Mouse (Mus musculus): ENCODE results near the gene Eif3k. TPM values are rescaled to one million over a fixed set of nuclear protein-coding genes. Genes with fewer than 3 reads are reported as not detected.

The Eif3k gene
- polyA plus RNA-seq, 1 experiment from 2014 or later, result 352 TPM

DNA sequence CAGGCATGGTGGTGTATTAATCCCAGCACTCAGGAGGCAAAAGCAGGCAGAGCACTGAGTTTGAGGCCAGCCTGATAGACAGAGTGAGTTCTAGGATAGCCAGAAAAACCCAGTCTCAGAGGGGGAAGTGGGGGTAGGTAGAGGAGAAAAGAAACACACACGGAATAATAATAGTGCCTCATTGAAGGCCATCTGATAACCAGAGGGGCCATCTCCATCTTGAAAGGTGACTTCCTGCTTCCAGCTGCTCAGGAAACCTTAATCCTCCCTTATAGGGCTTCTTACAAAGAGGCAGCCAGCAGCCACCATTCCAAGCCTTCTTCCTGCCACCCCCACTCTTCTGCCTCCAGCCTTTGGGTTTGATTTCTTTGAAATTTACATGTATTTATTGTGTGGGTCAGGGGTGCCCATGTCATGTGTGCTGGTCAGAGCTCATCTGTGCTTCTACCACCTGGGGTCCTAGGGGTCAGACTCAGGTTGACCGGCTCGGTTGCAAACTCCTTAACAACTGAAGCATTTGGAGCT is 18.2 kb downstream of the Eif3k start:
- 82% methylated on average over 3 of the region's 3 CpGs for WGBS
- Histone ChIP-seq H3K4me1 (replicated peaks) (peaks cover 36% of the 10 kb centered on the region), H3K4me2 (no peak overlapping the region), H3K4me3 (no peak overlapping the region), H3K27ac (replicated peaks) (peak overlapping the region; percentile 86; the same call in 1 of the 2 replicates), H3K27me3 (no peaks in the 10 kb centered on the region), H3K9ac (no peak overlapping the region), H3K36me3 (no peaks in the 10 kb centered on the region), H3K9me3 (no peaks in the 10 kb centered on the region)
- ATAC-seq (ENCODE audit: low read depth), result no peak

DNA sequence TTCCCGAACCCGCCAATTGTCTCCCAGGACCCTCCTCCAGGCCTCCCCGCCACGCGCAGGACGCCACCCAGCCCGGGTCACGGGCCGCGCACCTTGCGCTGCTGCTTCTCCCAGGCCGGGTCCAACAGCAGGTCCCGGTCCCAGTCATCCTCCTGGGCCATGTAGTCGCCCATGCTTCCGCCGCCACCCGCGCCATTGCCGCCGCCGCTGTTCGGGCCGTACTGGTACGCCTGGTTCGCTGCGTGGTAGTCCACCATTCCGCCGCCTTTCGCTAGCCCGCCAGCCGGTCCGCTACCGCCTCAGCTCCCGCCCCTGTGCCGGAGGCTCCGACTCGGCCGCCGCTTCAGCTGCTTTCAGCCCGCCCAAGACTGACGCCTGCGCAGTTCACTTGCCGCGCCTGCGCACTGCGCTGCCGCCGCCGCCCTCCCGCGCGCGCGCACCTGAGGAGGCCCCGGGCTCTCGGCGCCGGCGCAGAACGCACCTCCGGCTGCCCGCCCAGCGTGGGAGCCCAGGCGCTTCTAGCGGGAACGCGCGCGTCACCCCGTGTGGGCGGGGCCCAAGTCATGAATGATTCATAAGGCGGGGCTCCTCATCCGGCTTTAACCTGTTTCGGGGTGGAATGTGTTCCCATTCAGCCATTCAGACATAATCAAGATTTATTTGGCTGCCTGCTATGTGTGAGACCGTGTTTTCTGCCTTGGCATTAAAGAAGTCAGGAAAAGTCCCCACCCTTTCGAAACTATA is 19.6 kb downstream of the Eif3k start, which contains the start of gene Actn4:
TSS of gene Actn4 (minus strand) at position 414 of the 744 bp plus-strand sequence.
- WGBS, result under 1% methylated on average over 76 of the region's 76 CpGs
- Histone ChIP-seq H3K9ac (peak within 1 kb of the TSS; percentile 98), H3K4me3 (peak within 1 kb of the TSS; percentile 95), H3K27me3 (no peaks in the 10 kb centered on the region), H3K4me1 (replicated peaks) (peaks cover 49% of the 10 kb centered on the region), H3K4me2 (peak within 1 kb of the TSS; percentile 90), H3K9me3 (no peaks in the 10 kb centered on the region), H3K36me3 (no peaks in the 10 kb centered on the region), H3K27ac (replicated peaks) (peak within 1 kb of the TSS; percentile 88)
- ATAC-seq (ENCODE audit: low read depth), result peak; percentile 94

DNA sequence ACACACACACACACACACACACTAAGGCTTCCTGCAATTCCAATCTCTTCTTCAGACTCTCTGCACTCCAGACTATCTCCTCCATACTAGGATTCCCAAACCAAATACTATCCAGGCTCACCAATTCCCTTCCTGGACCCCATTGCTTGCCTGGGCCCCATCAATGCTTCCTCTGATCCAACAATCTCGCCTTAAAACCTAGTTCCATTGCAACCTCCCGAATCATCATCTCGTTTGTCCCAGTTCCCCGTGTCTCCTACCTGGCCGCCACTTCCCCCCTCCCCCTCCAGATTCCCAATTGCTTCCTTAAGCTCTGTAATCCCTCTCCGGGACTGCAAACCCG is 20.1 kb downstream of the Eif3k start:
- H3K27me3 ChIP-seq, result no peaks in the 10 kb centered on the region
- peak overlapping the region; percentile 98 for H3K9ac ChIP-seq
- no peaks in the 10 kb centered on the region for H3K36me3 ChIP-seq
- H3K4me2 ChIP-seq, result peak overlapping the region; percentile 90
- peaks cover 53% of the 10 kb centered on the region for H3K4me1 ChIP-seq (replicated peaks)
- H3K4me3 ChIP-seq, result peak overlapping the region; percentile 95
- ATAC-seq (ENCODE audit: low read depth), result peak; percentile 10; the same call in 1 of the 2 replicates
- WGBS, result 1% methylated on average over 7 of the region's 7 CpGs
- H3K27ac ChIP-seq (replicated peaks), result peak overlapping the region; percentile 88
- H3K9me3 ChIP-seq, result no peaks in the 10 kb centered on the region

DNA sequence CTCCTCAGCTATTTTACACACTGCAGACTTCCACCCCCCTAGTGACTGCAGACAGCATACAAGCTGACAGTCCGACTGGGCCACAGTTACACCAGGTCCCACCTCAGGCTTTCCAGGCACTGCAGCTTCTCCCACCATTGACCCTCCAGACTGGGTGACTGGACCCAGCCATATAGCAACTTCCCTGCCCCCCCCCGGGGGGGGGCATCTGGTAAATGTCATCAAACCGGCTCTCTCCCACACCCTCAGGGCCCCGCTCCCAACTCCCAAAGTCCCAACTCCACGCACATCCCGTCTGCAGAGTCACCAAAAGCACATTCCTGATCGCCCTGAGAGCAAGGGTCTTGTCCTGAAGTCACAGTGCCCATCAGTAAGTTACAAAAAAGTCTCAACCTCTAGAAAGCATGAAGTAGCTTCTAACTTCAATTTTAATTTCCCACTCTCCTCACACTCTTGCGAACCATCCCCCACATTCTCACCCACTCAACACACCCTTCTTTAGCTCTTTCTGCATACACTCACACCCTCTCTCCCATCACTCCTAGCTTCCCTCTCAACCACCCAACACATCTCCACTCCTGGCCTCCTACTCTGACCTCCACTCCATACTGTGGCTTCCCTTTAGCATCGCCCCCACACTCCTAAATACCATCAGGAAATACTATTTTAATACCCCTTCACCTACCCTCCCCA is 21.2 kb downstream of the Eif3k start:
- Histone ChIP-seq H3K4me3 (peak overlapping the region; percentile 95), H3K36me3 (no peaks in the 10 kb centered on the region), H3K9me3 (no peaks in the 10 kb centered on the region), H3K9ac (peak overlapping the region; percentile 98), H3K27me3 (no peaks in the 10 kb centered on the region), H3K27ac (replicated peaks) (no peak overlapping the region), H3K4me1 (replicated peaks) (peaks cover 61% of the 10 kb centered on the region), H3K4me2 (peak overlapping the region; percentile 90)
- no peak for ATAC-seq (ENCODE audit: low read depth)
- WGBS, result 29% methylated on average over 9 of the region's 9 CpGs

DNA sequence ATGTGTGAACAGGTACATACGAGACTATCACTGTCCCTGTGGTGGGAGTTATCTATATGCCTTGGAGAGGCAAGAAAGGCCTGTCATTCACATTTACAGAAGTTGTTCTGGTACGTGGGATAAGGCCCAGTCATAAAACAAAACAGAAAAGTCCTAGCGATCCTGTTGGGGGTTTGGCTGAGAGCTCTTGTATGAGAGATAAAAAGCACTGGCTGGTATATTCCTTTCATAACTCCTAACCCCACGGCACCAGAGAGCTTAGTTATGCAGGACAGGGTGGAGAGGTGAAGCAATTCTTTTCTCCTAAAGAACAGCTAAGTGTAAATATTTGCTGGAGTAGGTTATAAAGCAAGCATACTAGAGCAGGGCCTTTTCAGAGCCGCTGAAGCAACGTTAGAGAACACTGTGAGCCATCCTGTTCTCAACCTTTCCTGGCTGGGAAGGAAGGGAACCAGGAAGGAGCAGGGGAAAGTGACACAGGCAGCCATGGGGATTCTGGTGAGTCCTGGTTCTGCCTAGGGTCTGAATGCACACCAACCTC is 22.1 kb downstream of the Eif3k start:
- Histone ChIP-seq H3K9ac (peak overlapping the region; percentile 98), H3K4me2 (peak overlapping the region; percentile 90), H3K27me3 (no peaks in the 10 kb centered on the region), H3K4me1 (replicated peaks) (peaks cover 71% of the 10 kb centered on the region), H3K9me3 (no peaks in the 10 kb centered on the region), H3K36me3 (no peaks in the 10 kb centered on the region), H3K27ac (replicated peaks) (0 out of 2 replicates have a peak overlapping the region, but pooled peaks have one; percentile 24), H3K4me3 (peak overlapping the region; percentile 95)
- ATAC-seq (ENCODE audit: low read depth), result no peak
- WGBS, result 42% methylated on average over 6 of the region's 6 CpGs

DNA sequence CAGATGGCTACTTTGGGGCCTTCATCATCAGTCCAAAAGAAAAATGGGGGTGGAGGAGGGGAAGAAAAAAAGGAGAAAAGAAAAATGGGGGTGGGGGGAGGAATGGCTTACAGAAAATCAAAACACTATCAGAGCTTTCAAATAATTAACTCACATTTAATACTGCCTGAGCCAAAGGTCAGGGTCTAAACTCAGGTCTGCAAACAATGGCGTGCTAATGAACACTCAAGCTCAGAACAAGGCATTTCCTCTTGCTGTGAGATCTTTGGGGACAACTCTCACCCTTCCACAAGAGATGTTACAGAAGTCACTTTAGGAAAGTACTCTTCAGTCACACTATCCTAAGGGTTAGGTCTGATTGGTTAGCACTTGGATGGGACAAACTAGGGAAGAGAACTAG is 22.9 kb downstream of the Eif3k start:
- H3K36me3 ChIP-seq, result no peaks in the 10 kb centered on the region
- H3K27ac ChIP-seq (replicated peaks), result no peak overlapping the region
- H3K4me1 ChIP-seq (replicated peaks), result peaks cover 77% of the 10 kb centered on the region
- H3K27me3 ChIP-seq, result no peaks in the 10 kb centered on the region
- 0 out of 2 replicates have a peak overlapping the region, but pooled peaks have one; percentile 95 for H3K4me3 ChIP-seq
- no peaks in the 10 kb centered on the region for H3K9me3 ChIP-seq
- 62% methylated on average over 1 of the region's 1 CpGs for WGBS
- ATAC-seq (ENCODE audit: low read depth), result no peak
- no peak overlapping the region for H3K9ac ChIP-seq
- H3K4me2 ChIP-seq, result peak overlapping the region; percentile 90

DNA sequence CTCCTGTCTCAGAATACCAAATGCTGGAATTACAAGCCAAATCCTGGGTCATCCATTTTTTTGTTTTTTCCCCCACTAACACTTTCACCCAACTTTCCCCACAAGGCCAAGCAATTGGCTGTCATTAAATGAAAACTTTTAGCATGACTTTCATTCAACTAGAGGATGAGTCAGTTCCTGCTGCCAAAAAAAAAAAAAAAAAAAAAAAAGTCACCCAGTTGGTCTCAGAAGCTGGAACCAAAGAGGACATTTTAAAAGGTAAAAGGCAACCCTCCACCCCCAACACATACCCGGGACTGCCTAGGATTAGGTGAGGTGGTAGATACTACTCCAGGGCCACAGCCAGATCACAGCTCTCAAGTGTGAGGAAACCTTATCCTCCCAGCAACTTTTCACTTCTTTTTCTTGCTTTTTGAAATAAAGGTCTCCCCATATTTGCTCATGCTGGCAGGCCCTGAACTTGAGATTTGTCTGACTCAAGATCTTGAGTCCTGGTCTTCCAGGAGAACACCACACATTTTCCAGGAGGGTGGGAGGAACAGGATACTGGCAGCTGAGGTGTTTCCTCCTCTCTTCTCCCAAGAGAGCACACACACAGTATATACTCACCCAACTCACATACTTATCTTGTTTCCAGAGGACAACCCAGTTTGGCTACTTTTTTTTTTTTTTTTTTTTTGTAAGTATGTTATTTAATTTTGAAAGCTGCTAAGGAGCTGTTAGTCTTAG is 23.5 kb downstream of the Eif3k start:
- 77% methylated on average over 1 of the region's 1 CpGs for WGBS
- Histone ChIP-seq H3K36me3 (no peaks in the 10 kb centered on the region), H3K9ac (no peak overlapping the region), H3K27ac (replicated peaks) (no peak overlapping the region), H3K4me1 (replicated peaks) (peaks cover 83% of the 10 kb centered on the region), H3K4me2 (no peak overlapping the region), H3K9me3 (no peaks in the 10 kb centered on the region), H3K27me3 (no peaks in the 10 kb centered on the region), H3K4me3 (no peak overlapping the region)
- no peak for ATAC-seq (ENCODE audit: low read depth)

DNA sequence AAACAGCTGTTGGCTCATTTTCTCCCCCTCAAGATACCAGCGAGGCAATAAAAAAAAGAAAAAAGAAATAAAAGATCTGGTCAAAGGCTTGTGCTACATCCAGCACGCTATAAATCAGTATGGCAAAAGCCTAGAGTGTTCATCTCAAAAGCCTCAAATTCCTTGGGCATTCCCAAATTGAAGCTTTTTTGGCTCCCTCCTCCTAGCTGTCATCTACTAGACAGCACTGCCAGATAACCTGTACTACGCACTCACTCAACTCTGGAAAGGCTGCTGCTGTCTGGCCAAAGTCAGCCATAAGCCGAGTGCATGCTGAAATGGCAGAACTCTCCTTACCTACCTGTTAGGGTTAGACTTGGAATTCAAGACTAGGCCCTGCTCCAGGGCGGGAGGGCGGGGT is 24.4 kb downstream of the Eif3k start:
- no peak for ATAC-seq (ENCODE audit: low read depth)

DNA sequence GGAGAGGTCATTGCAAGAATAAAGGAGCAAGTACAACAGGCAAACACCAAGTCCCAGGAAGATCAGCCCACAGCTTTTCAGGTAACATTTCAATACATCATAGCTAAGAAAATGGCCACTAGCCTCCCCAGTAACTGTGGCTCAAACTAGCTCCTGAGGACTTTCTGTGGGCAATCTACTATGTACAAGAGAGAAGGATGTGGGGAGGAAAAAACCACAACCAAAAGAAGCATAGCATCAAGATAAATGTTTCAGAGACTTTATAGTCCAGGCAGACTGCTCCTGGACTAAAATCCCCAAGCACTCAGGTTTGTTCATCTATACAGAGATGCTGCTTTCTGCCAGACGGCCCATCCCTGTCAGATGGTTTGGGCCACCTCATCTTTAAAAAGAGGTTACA is 25.4 kb downstream of the Eif3k start:
- Histone ChIP-seq H3K36me3 (no peaks in the 10 kb centered on the region; the same call in 1 of the 2 replicates), H3K4me2 (no peak overlapping the region), H3K27me3 (no peaks in the 10 kb centered on the region), H3K9ac (no peak overlapping the region), H3K9me3 (no peaks in the 10 kb centered on the region), H3K4me3 (no peak overlapping the region), H3K27ac (replicated peaks) (no peak overlapping the region), H3K4me1 (replicated peaks) (peaks cover 92% of the 10 kb centered on the region)
- WGBS, result 95% methylated on average over 1 of the region's 1 CpGs
- ATAC-seq (ENCODE audit: low read depth), result no peak

More for the DNA sequence above, 24.4 kb downstream of the Eif3k start:
- Histone ChIP-seq H3K4me3 (no peak overlapping the region), H3K4me1 (replicated peaks) (peaks cover 87% of the 10 kb centered on the region), H3K4me2 (no peak overlapping the region), H3K9ac (no peak overlapping the region), H3K27me3 (no peaks in the 10 kb centered on the region), H3K27ac (replicated peaks) (no peak overlapping the region), H3K36me3 (no peaks in the 10 kb centered on the region), H3K9me3 (no peaks in the 10 kb centered on the region)
- WGBS, result 79% methylated on average over 6 of the region's 6 CpGs

DNA sequence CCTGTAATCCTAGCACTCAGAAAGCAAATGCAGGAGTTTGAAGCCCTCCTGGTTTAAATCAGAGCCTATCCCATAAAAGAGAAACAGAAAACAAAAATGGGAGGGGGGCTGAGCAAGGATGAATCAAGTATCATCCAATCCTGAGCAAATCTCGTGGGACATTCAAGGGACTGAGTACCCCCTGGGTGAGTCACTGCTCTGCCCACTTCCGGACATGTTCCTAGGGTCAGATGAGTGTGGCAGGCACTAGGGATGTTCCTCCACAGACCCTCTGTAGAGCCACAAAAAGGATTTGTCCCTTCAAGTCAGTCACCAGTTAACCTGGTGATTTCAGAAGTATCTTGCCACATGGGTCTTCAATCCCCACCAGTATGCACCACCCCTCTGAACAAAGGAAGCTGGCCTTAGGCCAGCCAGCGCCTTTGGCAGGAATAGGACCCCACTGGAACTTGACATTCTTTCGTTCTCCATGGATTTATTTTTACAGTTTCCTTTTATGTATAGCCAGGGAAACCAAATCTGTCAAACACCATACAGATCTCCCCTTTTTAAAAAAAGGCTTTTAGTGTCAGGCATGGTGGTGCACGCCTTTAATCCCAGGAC is 26.3 kb downstream of the Eif3k start:
- Histone ChIP-seq H3K9ac (0 out of 2 replicates have a peak overlapping the region, but pooled peaks have one; percentile 8), H3K4me1 (replicated peaks) (peaks cover 90% of the 10 kb centered on the region), H3K4me3 (no peak overlapping the region), H3K9me3 (no peaks in the 10 kb centered on the region), H3K27ac (replicated peaks) (peak overlapping the region; percentile 42), H3K36me3 (no peaks in the 10 kb centered on the region; the same call in 1 of the 2 replicates), H3K4me2 (no peak overlapping the region), H3K27me3 (no peaks in the 10 kb centered on the region)
- 49% methylated on average over 5 of the region's 5 CpGs for whole genome bisulfite sequencing
- no peak for ATAC-seq (ENCODE audit: low read depth)

DNA sequence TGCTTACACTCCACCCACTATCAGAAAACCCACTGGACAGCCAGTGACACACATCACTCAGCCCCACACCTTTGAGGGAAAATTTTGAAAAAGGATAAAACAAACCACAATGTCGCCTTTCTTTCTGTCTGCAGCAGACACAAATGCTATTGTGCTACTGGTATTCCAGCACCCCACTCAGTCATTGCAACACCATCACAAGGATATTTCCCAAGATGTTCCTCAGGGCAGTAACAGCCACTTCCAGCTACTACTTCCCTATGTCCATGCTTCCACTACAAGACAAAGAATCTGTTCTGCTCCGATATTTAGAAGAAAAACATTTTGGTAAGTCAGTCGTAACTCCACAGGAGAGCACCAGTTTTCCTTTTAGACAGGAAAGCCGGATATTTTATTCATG is 26.9 kb downstream of the Eif3k start:
- H3K4me1 ChIP-seq (replicated peaks), result peaks cover 84% of the 10 kb centered on the region
- H3K36me3 ChIP-seq, result no peaks in the 10 kb centered on the region; the same call in 1 of the 2 replicates
- WGBS, result 73% methylated on average over 4 of the region's 4 CpGs
- no peak overlapping the region for H3K4me2 ChIP-seq
- no peak overlapping the region for H3K4me3 ChIP-seq
- no peaks in the 10 kb centered on the region for H3K27me3 ChIP-seq
- H3K27ac ChIP-seq (replicated peaks), result peak overlapping the region; percentile 42; the same call in 1 of the 2 replicates
- no peak for ATAC-seq (ENCODE audit: low read depth)
- no peak overlapping the region for H3K9ac ChIP-seq
- H3K9me3 ChIP-seq, result no peaks in the 10 kb centered on the region

Measured in neural tube, embryonic 13.5 days (tissue).